Mouse (Mus musculus): Measurements from ENCODE around the gene Tnp1. TPM values are rescaled to one million over a fixed set of nuclear protein-coding genes. Genes with fewer than 3 reads are reported as not detected.

Tnp1 gene
- total RNA-seq, 2 experiments from 2014 or later = not detected

DNA sequence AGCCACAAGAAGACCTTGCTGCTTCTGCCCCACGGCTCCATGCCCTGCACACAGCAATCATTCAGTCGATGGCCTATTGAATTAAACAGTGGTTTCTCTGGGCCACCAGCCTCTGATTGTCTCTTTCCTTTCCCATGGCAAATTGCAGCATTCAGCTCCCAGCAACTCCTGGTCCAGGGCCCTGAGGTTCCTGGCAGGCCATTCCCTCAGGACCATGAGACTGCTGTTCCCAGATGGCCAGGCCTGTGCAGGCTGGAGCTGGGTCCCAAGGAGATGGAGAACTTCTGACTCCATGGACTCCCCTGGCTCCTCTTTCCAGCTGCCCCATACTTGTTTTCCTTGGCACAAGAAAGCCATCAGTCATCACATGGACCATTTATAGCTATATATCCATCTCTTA lies 10.8 kb downstream of the Tnp1 start:
- peak; percentile 22 to 23 for DNase-seq

DNA sequence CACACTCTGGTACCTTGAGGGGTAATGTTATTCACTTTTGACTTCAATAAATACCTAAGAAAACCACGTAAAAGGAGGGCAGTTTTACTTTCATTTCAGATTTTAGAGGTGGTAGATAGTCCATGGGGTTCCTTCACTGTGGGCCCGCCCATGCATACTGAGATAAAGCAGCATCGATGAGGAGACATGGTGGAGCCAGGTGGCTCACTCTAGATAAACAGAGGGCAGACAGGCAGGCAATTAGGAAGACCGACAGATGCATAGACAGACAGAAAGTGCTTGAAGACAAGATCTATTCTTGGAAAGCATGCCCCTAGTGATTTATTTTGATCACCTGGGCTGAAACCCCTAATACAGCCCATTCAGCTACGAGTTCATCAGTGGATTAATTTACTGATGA lies 13.1 kb downstream of the Tnp1 start:
- no peak for DNase-seq

DNA sequence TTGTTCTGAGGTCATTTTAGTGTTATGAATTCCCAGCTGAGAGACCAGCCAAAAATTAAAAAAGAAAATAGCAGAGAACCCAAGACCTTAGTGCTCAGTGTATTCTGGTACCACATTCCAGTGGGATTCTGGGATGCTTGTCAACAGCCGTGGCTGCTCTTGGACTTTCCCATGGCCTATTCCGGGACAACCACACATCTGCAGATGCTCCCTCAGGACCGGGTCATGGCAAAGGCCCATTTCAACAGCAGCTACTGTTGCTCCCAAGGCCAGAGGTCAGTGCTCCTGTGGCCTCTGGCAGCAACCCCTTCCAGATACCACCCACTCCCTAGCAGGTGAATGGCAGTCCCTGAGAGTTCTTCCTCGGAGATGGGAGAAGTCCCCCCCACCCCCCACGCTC lies 13.7 kb downstream of the Tnp1 start:
- no peak for DNase-seq

DNA sequence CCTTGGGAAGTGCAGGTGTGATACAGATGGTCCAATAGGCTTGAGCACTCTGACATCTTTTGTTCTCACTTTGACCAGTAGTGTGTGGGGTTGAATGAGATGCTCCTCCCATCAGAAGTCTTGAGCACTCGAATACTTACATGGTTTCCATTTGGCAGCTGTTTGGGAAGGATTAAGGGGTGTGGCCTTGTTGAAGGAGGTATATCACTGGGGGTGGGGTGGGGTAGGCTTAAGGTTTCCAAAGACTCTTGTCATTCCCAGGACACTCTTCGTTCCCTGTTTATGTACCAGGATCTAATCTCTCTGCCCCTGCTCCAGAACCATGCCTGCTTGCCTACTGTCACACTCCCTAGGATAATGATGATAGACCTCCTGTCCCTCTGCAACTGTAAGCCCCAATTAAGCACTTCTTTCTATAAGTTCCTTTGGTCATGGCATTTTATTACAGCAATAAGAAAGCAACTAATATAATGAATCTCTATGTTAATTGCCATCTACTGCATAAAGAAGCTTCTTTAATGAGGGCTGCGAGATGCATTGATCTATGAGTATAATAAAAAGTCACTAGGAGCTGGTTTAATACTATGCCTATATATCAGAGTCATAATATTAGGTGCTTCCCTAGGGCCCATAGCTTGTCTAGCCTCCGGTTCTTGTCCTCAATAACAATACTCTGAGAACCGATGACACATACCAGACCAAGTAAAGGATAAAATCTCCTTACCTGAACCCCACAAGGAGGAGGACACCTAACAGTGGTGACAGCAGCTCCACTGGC lies 20.8 kb downstream of the Tnp1 start:
- no peak for DNase-seq

DNA sequence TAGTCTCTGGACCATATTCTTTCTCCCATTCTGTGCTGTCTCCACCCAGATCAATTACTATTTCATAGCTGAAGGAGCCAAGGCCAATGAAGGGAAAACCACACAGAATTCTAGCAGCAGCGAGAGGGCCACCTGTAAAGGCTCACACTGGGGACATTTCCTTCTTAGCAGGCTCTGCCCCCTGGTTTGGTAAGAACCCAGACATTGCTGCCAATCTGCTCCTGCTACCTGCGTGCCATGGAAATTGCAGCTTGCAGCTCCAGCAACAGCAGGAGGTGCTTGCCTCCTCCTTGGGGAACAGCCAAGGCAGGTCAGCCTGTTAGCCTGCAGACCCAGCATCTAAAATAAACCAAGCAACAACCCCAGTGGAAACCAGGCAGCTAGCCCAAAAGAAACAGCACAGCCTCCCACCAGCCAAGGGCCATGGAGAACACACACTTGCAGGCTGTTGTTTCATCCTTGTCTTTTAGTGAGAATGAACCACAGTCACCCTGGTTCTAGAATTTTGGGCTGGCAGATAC lies 22.7 kb downstream of the Tnp1 start:
- DNase-seq = no peak

DNA sequence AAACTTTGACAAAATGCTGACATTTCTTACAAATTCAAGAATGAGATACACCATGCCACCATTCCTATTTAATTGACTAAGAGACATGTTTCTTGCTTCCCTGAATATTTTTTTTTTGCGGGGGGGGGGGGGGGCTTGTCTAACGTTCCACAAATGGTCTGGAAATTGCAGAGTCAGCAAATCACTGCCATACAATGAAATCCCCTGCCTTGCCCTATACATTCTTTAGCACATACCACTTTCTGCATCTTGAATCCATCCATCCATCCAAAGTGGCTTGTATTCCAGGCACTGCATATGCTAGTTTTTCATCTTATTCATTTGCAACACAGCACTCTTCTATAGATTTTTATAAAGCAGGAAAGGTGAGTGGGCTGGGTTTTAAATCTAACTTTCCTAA lies 23.5 kb downstream of the Tnp1 start:
- no peak for DNase-seq

DNA sequence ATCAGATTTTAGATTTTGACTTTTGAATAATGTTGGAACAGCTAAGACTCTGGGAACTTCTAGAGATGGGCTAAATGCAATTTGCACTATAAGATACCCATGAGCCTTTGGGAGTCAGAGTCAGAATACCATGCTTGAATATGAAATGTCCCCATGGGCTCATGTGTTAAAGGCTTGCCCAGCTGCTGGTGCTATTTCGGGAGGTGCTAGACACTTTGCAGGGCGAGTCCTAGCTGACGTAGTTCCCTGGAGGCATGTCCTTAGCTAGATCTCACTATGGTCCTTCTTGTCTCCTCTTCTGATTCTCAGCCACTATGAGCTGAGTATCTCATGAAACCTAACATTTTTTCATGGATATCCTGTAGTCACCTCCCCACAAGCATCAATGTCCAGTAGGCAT lies 26.8 kb downstream of the Tnp1 start:
- DNase-seq = no peak

DNA sequence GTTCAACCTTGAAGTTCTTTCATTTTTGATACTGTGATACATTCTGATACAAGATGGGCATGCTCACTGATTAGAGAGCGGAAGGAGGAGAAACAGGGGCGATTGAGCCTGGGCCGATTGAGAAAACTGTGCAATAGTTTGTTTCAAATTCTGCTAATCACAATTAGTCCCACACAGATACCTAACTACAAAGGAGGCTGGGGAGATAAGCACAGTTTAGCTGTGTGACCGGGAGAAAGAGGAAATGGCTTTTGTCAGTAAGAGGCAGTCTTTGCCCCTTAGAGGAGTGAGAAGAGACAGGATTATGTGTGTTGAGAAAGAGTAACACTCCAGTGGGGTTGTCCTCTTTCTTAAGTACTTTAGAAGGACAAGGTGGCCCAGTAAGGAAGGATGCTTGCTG lies 29.0 kb downstream of the Tnp1 start:
- DNase-seq = no peak

DNA sequence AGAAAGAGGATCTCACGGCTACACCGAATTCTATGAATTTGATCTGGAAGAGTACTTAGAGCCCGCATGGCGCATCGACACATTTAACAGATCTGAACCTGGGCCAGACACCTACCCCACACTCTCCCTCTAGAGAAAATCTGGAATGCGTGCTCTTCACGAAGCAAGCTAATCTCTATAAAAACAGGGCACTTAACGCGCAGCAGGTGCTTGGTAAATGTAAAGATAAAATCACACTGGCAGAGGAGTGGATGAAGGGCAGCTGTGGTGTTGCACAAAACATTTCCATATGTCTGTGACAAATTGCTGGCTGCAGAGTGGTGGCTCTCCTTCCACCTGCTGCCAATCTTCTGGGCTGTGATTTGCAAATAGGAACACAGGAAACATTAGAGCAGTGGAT lies 36.8 kb downstream of the Tnp1 start:
- DNase-seq = no peak

DNA sequence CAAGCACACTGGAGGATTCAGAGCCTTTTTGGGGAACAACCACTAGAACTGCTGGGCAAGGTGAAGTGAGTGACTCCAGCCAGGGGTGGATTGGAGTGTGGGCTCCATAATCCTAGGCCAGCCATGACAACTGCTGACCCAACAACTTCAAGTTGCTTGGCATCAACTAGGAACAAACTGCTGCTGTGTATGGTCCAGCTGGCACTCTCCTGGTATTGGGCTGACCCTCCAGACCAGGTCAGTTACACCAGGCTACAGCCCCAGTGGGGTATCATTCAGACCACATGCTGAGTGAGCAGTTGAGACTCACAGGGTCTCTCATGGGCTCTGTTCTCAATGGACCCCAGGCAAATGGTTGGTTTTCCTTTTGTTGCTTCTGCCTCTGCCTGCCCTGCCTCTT lies 41.5 kb downstream of the Tnp1 start:
- DNase-seq = no peak

DNA sequence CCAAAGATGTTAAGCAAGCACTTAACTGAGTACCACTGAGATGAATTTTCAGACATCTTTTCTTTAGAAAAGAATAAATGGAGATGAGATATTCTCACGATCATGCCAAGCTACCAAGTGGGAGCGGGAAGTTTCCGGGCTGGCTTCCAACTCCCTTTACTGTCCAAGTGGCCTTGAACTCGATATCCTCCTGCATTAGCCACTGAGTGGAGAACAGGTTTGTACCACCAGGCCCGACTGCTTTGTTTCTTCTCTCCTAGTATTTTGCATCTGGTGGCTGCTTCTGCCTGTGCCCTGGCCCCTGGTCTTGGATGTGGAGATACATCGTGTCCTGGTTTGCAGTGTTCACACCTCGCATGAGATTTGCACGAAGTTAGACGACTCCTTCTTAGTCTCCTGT lies 45.2 kb downstream of the Tnp1 start:
- no peak for DNase-seq

DNA sequence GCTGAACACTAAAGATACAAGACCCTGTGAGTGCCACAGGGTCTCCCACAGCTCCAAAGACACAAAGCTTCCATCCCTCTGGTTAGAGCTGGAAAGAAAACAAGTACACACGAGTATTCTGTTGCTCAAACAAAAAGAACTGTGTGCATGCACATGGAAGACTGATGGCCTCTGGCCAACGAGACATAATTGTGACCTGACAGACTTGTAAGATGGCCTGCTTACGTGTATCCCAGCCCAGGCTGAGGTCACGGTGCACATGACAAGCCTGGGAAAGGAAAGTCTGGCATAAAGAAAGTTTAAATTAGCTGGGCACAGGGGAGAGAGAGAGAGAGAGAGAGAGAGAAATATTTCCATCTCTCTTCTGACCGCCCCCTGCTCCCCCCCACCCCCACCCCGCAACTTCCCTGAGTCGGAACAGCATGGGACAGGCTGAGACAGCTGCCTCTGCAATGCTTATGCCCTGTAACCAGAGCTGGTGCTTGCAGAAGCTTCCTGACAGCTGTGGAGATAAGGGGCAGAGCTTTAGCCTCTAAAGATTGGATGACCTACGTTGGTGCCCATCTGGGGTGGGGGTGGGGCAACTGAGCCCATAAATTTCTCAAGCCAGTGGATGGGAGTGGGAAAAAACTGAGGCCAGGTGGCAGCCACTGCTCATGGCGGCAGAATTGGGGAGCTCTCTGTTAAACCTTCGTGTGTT lies 46.4 kb downstream of the Tnp1 start:
- DNase-seq = no peak

DNA sequence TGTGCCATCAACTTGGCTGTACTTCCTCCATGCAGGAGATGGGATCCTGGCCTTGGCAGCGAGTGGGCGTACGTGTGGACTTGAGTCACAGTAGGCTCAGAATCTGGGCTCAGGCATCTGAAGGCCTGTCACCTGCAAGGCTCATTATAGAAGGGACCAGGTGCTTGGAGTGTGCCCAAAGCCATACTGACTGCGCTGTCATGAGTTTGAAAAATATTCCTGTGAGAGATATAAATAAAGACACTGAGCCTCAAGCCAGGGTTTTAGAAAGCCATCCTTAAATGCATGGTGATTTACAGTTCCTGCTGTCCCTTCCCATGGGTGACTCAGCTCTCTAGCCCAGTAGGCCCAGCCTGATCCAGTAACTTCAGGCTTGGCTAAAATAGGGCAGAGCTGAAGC lies 49.3 kb downstream of the Tnp1 start:
- DNase-seq = no peak

Other genes starting within 250 kb of the Tnp1 start
- gene Igfbp2, start 191.4 kb downstream of the Tnp1 start, total RNA-seq (2021) = 10 to 100 TPM; 40.2 to 54.9 TPM
- gene Igfbp5, start 141.0 kb downstream of the Tnp1 start, total RNA-seq (2021) = 10 to 100 TPM; 70.5 to 75.7 TPM

Data from layer of hippocampus, postnatal 36 days (tissue).